Comparison of ENCODE assay signal across 9 mouse cellular contexts in the genomic region with DNA sequence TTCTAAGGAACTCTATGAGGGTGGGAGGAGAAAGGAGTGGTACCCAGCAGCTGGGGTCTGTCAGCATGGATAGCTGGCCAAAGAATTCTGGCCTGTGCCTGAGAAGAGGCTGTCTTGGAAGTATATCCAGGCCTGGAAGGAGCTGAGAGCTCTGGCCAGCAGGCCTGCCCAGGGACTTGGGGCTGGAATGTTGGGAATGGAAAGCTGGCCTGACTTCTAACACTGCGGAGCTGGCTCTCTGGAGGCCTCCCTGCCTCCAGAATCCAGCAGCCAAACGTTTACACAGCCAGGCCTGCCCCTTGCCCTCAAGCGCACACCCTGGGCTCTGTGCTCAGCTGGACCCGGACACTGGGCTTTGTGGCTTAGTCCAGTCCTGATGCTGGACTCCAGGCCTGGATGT. TPM values are rescaled to one million over a fixed set of nuclear protein-coding genes. Genes with fewer than 3 reads are reported as not detected.
A peak's percentile ranks its signal among the peaks of the same experiment; 100 is the strongest.
DNase-seq lines count a peak whose midpoint lies in the region; ATAC-seq and TF ChIP-seq lines count a peak whose summit lies in the region.
"Had no signal": no experiment of that assay in that cellular context is flagged by ENCODE, and none has a peak within 500 bp of the region (broad histone marks: within the 10 kb centered on the region; RNA-seq: fewer than 3 reads in every experiment).

No protein-coding gene starts in this region.

- no peak for TF ChIP-seq CTCF in intestine, postnatal 0 days (IDR thresholded peaks at IDR 0.05; ENCODE audit: low read depth)
- no peak for TF ChIP-seq CTCF in cerebellum, adult 2 months (IDR thresholded peaks at IDR 0.05; ENCODE audit: borderline replicate concordance, insufficient read depth, low read depth, low read length)

- WGBS in embryonic facial prominence, embryonic 12.5 days: 52% methylated on average over 4 of the region's 4 CpGs
- WGBS in embryonic facial prominence, embryonic 10.5 days: 63% methylated on average over 4 of the region's 4 CpGs
- 53% methylated on average over 4 of the region's 4 CpGs for whole genome bisulfite sequencing in intestine, postnatal 0 days
- 83% methylated on average over 4 of the region's 4 CpGs for WGBS in neural tube, embryonic 15.5 days
- WGBS in cerebellum, adult 2 months: 45% methylated on average over 4 of the region's 4 CpGs

- peaks cover 3% of the 10 kb centered on the region; the same call in 1 of the 2 replicates for H3K4me1 ChIP-seq in embryonic facial prominence, embryonic 12.5 days
- H3K4me1 ChIP-seq in embryonic facial prominence, embryonic 10.5 days: peaks cover 7% of the 10 kb centered on the region; the same call in 1 of the 2 replicates
- H3K4me1 ChIP-seq in intestine, postnatal 0 days (replicated peaks; ENCODE audit: control insufficient read depth, insufficient read depth, low read length): no peaks in the 10 kb centered on the region
- peaks cover 5% of the 10 kb centered on the region for H3K4me1 ChIP-seq in neural tube, embryonic 15.5 days
- no peaks in the 10 kb centered on the region; the same call in 1 of the 2 replicates for H3K4me1 ChIP-seq in cerebellum, adult 2 months (ENCODE audit: control insufficient read depth, insufficient read depth, low read length)
- H3K4me1 ChIP-seq: midbrain, embryonic 15.5 days had no signal

- no peak for DNase-seq in embryonic facial prominence, embryonic 10.5 days (ENCODE audit: low spot score)
- peak; percentile 62 to 70 for DNase-seq in gastrocnemius, postnatal 36 days
- DNase-seq in lung, postnatal 10 days: peak; percentile 85
- no peak for DNase-seq in cerebellum, adult 2 months
- DNase-seq in left cerebral cortex, adult 11 months (ENCODE audit: low spot score): no peak

- 0 out of 2 replicates have a peak overlapping the region, but pooled peaks have one; percentile 4 for H3K27ac ChIP-seq in embryonic facial prominence, embryonic 12.5 days
- H3K27ac ChIP-seq in embryonic facial prominence, embryonic 10.5 days (replicated peaks): no peak overlapping the region
- peak overlapping the region; percentile 10; the same call in 1 of the 2 replicates for H3K27ac ChIP-seq in intestine, postnatal 0 days (ENCODE audit: low read depth, low read length)
- H3K27ac ChIP-seq in neural tube, embryonic 15.5 days (replicated peaks): no peak overlapping the region
- no peak overlapping the region for H3K27ac ChIP-seq in cerebellum, adult 2 months (ENCODE audit: insufficient read depth, low read length)
- H3K27ac ChIP-seq: midbrain, embryonic 15.5 days had no signal

- intact Hi-C loops in gastrocnemius, postnatal 36 days (cut with DNase I): no loop called here

- H3K4me2 ChIP-seq in embryonic facial prominence, embryonic 12.5 days (replicated peaks): no peak overlapping the region
- H3K4me2 ChIP-seq in intestine, postnatal 0 days (replicated peaks; ENCODE audit: low read depth): no peak overlapping the region
- no peak overlapping the region for H3K4me2 ChIP-seq in neural tube, embryonic 15.5 days
- H3K4me2 ChIP-seq: midbrain, embryonic 15.5 days had no signal

- H3K27me3 ChIP-seq in embryonic facial prominence, embryonic 12.5 days: no peaks in the 10 kb centered on the region
- no peaks in the 10 kb centered on the region for H3K27me3 ChIP-seq in embryonic facial prominence, embryonic 10.5 days (replicated peaks; ENCODE audit: low read depth, poor library complexity, severe bottlenecking)
- no peaks in the 10 kb centered on the region for H3K27me3 ChIP-seq in intestine, postnatal 0 days (replicated peaks; ENCODE audit: control insufficient read depth, insufficient read depth, low read length)
- no peaks in the 10 kb centered on the region for H3K27me3 ChIP-seq in neural tube, embryonic 15.5 days (replicated peaks)
- no peaks in the 10 kb centered on the region for H3K27me3 ChIP-seq in cerebellum, adult 2 months (ENCODE audit: control insufficient read depth, insufficient read depth, low read length)
- H3K27me3 ChIP-seq: midbrain, embryonic 15.5 days had no signal

- ATAC-seq in embryonic facial prominence, embryonic 12.5 days (ENCODE audit: insufficient number of reproducible peaks, insufficient read depth, low FRiP score, low TSS enrichment): no peak
- ATAC-seq in intestine, postnatal 0 days: no peak
- ATAC-seq in neural tube, embryonic 15.5 days (ENCODE audit: low FRiP score): no peak
- ATAC-seq: midbrain, embryonic 15.5 days had no signal

- no peaks in the 10 kb centered on the region for H3K9me3 ChIP-seq in embryonic facial prominence, embryonic 12.5 days
- H3K9me3 ChIP-seq in embryonic facial prominence, embryonic 10.5 days: no peaks in the 10 kb centered on the region
- no peaks in the 10 kb centered on the region for H3K9me3 ChIP-seq in intestine, postnatal 0 days (ENCODE audit: control insufficient read depth)
- no peaks in the 10 kb centered on the region for H3K9me3 ChIP-seq in neural tube, embryonic 15.5 days (replicated peaks)
- H3K9me3 ChIP-seq: midbrain, embryonic 15.5 days had no signal

- H3K9ac ChIP-seq in embryonic facial prominence, embryonic 12.5 days: no peak overlapping the region; the same call in 1 of the 2 replicates
- no peak overlapping the region for H3K9ac ChIP-seq in intestine, postnatal 0 days (ENCODE audit: low read depth, low read length)
- H3K9ac ChIP-seq in neural tube, embryonic 15.5 days (replicated peaks): no peak overlapping the region
- H3K9ac ChIP-seq: midbrain, embryonic 15.5 days had no signal

- no peak for TF ChIP-seq POLR2A in cerebellum, adult 2 months (IDR thresholded peaks at IDR 0.05; ENCODE audit: borderline replicate concordance, insufficient read depth, low read length)

- peaks cover 7% of the 10 kb centered on the region; the same call in 1 of the 2 replicates for H3K36me3 ChIP-seq in embryonic facial prominence, embryonic 12.5 days
- H3K36me3 ChIP-seq in embryonic facial prominence, embryonic 10.5 days (replicated peaks): peaks cover 38% of the 10 kb centered on the region
- no peaks in the 10 kb centered on the region for H3K36me3 ChIP-seq in intestine, postnatal 0 days (ENCODE audit: control insufficient read depth, insufficient read depth)
- no peaks in the 10 kb centered on the region for H3K36me3 ChIP-seq in neural tube, embryonic 15.5 days
- H3K36me3 ChIP-seq: midbrain, embryonic 15.5 days had no signal

- H3K4me3 ChIP-seq in embryonic facial prominence, embryonic 12.5 days: no peak overlapping the region
- no peak overlapping the region for H3K4me3 ChIP-seq in embryonic facial prominence, embryonic 10.5 days
- H3K4me3 ChIP-seq in intestine, postnatal 0 days (ENCODE audit: low read depth, low read length): no peak overlapping the region
- no peak overlapping the region for H3K4me3 ChIP-seq in neural tube, embryonic 15.5 days (replicated peaks)
- H3K4me3 ChIP-seq in cerebellum, adult 2 months (replicated peaks; ENCODE audit: insufficient read depth, low read depth, low read length): no peak overlapping the region
- H3K4me3 ChIP-seq: midbrain, embryonic 15.5 days had no signal

RNA-seq across cellular contexts. Expression of a gene that starts 34.5 kb away (rescaled TPM):
- 82.5 and 89.0 TPM in 2 replicates for polyA plus RNA-seq in embryonic facial prominence, embryonic 12.5 days (2016; fragmentation: Nextera tagmentation; extraction: Ambion mirVana)
- 43.5 and 49.7 TPM in 2 replicates for polyA plus RNA-seq in embryonic facial prominence, embryonic 10.5 days (2016; fragmentation: Nextera tagmentation; extraction: Ambion mirVana)
- 1 to 10 TPM; 1.7 to 1.8 TPM for total RNA-seq in gastrocnemius, postnatal 36 days (2021)
- polyA plus RNA-seq in intestine, postnatal 0 days (2015; fragmentation: Nextera tagmentation; extraction: Ambion mirVana): 24.5 and 26.2 TPM in 2 replicates
- polyA plus RNA-seq in neural tube, embryonic 15.5 days (2015; fragmentation: Nextera tagmentation; extraction: Ambion mirVana): 39.5 and 40.2 TPM in 2 replicates
- polyA plus RNA-seq in cerebellum, adult 2 months (2012; rRNA removed): 19.4 and 21.5 TPM in 2 replicates

Comparison
In these comparisons a context has a peak if more than half of its experiments do, and no peak if none do; other contexts are left out.
1. H3K27ac ChIP-seq: peak in embryonic facial prominence, embryonic 12.5 days (single experiment) and intestine, postnatal 0 days (single experiment); none in embryonic facial prominence, embryonic 10.5 days (single experiment), neural tube, embryonic 15.5 days (single experiment) and cerebellum, adult 2 months (single experiment).
2. DNase-seq: peak in gastrocnemius, postnatal 36 days (2 of 2) and lung, postnatal 10 days (single experiment); none in embryonic facial prominence, embryonic 10.5 days (single experiment), cerebellum, adult 2 months (0 of 2) and left cerebral cortex, adult 11 months (single experiment).